Mouse (Mus musculus): ENCODE results near the gene Disc1. TPM values are rescaled to one million over a fixed set of nuclear protein-coding genes. Genes with fewer than 3 reads are reported as not detected.

Disc1 gene
- polyA plus RNA-seq, 1 experiment, result 0.28 TPM

GRCm38 (mm10) chr8:125272089-125272866 lies 218.3 kb downstream of the Disc1 start:
- Histone ChIP-seq H3K36me3 (ENCODE audit: control insufficient read depth, insufficient read depth, low read length) (no peaks in the 10 kb centered on the region), H3K4me1 (ENCODE audit: control insufficient read depth, insufficient read depth, insufficient read length, low read length) (peaks cover 22% of the 10 kb centered on the region; the same call in 1 of the 2 replicates), H3K4me3 (ENCODE audit: low read depth, low read length) (no peak overlapping the region), H3K27ac (ENCODE audit: insufficient read depth, low read depth, low read length) (peak overlapping the region; percentile 84), H3K27me3 (ENCODE audit: control insufficient read depth, insufficient read depth, low read length) (no peaks in the 10 kb centered on the region)
- TF ChIP-seq CTCF (IDR thresholded peaks at IDR 0.05; ENCODE audit: extremely low read depth, insufficient read length, insufficient replicate concordance, low read depth, low read length) (no peak), POLR2A (IDR thresholded peaks at IDR 0.05; ENCODE audit: low read depth, low read length) (no peak)
- 18% methylated on average over 13 of the region's 13 CpGs for WGBS

GRCm38 (mm10) chr8:125277071-125277682 lies 223.2 kb downstream of the Disc1 start:
- H3K27ac ChIP-seq (ENCODE audit: insufficient read depth, low read depth, low read length), result no peak overlapping the region
- 74% methylated on average over 11 of the region's 11 CpGs for WGBS
- no peaks in the 10 kb centered on the region for H3K27me3 ChIP-seq (ENCODE audit: control insufficient read depth, insufficient read depth, low read length)
- no peak overlapping the region for H3K4me3 ChIP-seq (ENCODE audit: low read depth, low read length)
- no peak for TF ChIP-seq CTCF (IDR thresholded peaks at IDR 0.05; ENCODE audit: extremely low read depth, insufficient read length, insufficient replicate concordance, low read depth, low read length)
- TF ChIP-seq POLR2A (IDR thresholded peaks at IDR 0.05; ENCODE audit: low read depth, low read length), result no peak
- H3K36me3 ChIP-seq (ENCODE audit: control insufficient read depth, insufficient read depth, low read length), result no peaks in the 10 kb centered on the region
- peaks cover 1% of the 10 kb centered on the region; the same call in 1 of the 2 replicates for H3K4me1 ChIP-seq (ENCODE audit: control insufficient read depth, insufficient read depth, insufficient read length, low read length)

- WGBS, result 93% methylated on average over 2 of the region's 2 CpGs
- Histone ChIP-seq H3K27ac (ENCODE audit: insufficient read depth, low read depth, low read length) (no peak overlapping the region), H3K27me3 (ENCODE audit: control insufficient read depth, insufficient read depth, low read length) (no peaks in the 10 kb centered on the region), H3K4me1 (ENCODE audit: control insufficient read depth, insufficient read depth, insufficient read length, low read length) (no peaks in the 10 kb centered on the region), H3K36me3 (ENCODE audit: control insufficient read depth, insufficient read depth, low read length) (no peaks in the 10 kb centered on the region), H3K4me3 (ENCODE audit: low read depth, low read length) (no peak overlapping the region)
- no peak for TF ChIP-seq CTCF (IDR thresholded peaks at IDR 0.05; ENCODE audit: extremely low read depth, insufficient read length, insufficient replicate concordance, low read depth, low read length)
- TF ChIP-seq POLR2A (IDR thresholded peaks at IDR 0.05; ENCODE audit: low read depth, low read length), result no peak
These were observed 225.2 kb downstream of the Disc1 start for GRCm38 (mm10) chr8:125279156-125279555.

GRCm38 (mm10) chr8:125279892-125280291 lies 225.9 kb downstream of the Disc1 start:
- TF ChIP-seq CTCF (IDR thresholded peaks at IDR 0.05; ENCODE audit: extremely low read depth, insufficient read length, insufficient replicate concordance, low read depth, low read length), result no peak
- no peak for TF ChIP-seq POLR2A (IDR thresholded peaks at IDR 0.05; ENCODE audit: low read depth, low read length)
- 97% methylated on average over 4 of the region's 4 CpGs for WGBS

GRCm38 (mm10) chr8:125282531-125282930 lies 228.5 kb downstream of the Disc1 start:
- TF ChIP-seq CTCF (IDR thresholded peaks at IDR 0.05; ENCODE audit: extremely low read depth, insufficient read length, insufficient replicate concordance, low read depth, low read length), result no peak
- TF ChIP-seq POLR2A (IDR thresholded peaks at IDR 0.05; ENCODE audit: low read depth, low read length), result no peak
- Histone ChIP-seq H3K4me3 (ENCODE audit: low read depth, low read length) (no peak overlapping the region), H3K27me3 (ENCODE audit: control insufficient read depth, insufficient read depth, low read length) (no peaks in the 10 kb centered on the region), H3K4me1 (ENCODE audit: control insufficient read depth, insufficient read depth, insufficient read length, low read length) (peaks cover 4% of the 10 kb centered on the region; the same call in 1 of the 2 replicates), H3K27ac (ENCODE audit: insufficient read depth, low read depth, low read length) (no peak overlapping the region), H3K36me3 (ENCODE audit: control insufficient read depth, insufficient read depth, low read length) (no peaks in the 10 kb centered on the region)
- 71% methylated on average over 7 of the region's 7 CpGs for WGBS

More at GRCm38 (mm10) chr8:125279892-125280291, 225.9 kb downstream of the Disc1 start:
- Histone ChIP-seq H3K27ac (ENCODE audit: insufficient read depth, low read depth, low read length) (no peak overlapping the region), H3K4me1 (ENCODE audit: control insufficient read depth, insufficient read depth, insufficient read length, low read length) (no peaks in the 10 kb centered on the region), H3K36me3 (ENCODE audit: control insufficient read depth, insufficient read depth, low read length) (no peaks in the 10 kb centered on the region), H3K27me3 (ENCODE audit: control insufficient read depth, insufficient read depth, low read length) (no peaks in the 10 kb centered on the region), H3K4me3 (ENCODE audit: low read depth, low read length) (no peak overlapping the region)

GRCm38 (mm10) chr8:125283542-125283941 lies 229.5 kb downstream of the Disc1 start:
- H3K36me3 ChIP-seq (ENCODE audit: control insufficient read depth, insufficient read depth, low read length), result no peaks in the 10 kb centered on the region
- 82% methylated on average over 6 of the region's 6 CpGs for WGBS
- TF ChIP-seq POLR2A (IDR thresholded peaks at IDR 0.05; ENCODE audit: low read depth, low read length), result no peak
- TF ChIP-seq CTCF (IDR thresholded peaks at IDR 0.05; ENCODE audit: extremely low read depth, insufficient read length, insufficient replicate concordance, low read depth, low read length), result no peak
- peaks cover 6% of the 10 kb centered on the region for H3K4me1 ChIP-seq (ENCODE audit: control insufficient read depth, insufficient read depth, insufficient read length, low read length)
- H3K27me3 ChIP-seq (ENCODE audit: control insufficient read depth, insufficient read depth, low read length), result no peaks in the 10 kb centered on the region
- H3K4me3 ChIP-seq (ENCODE audit: low read depth, low read length), result no peak overlapping the region
- no peak overlapping the region for H3K27ac ChIP-seq (ENCODE audit: insufficient read depth, low read depth, low read length)

GRCm38 (mm10) chr8:125284875-125285274 lies 230.9 kb downstream of the Disc1 start:
- H3K27ac ChIP-seq (ENCODE audit: insufficient read depth, low read depth, low read length), result no peak overlapping the region
- TF ChIP-seq CTCF (IDR thresholded peaks at IDR 0.05; ENCODE audit: extremely low read depth, insufficient read length, insufficient replicate concordance, low read depth, low read length) (no peak), POLR2A (IDR thresholded peaks at IDR 0.05; ENCODE audit: low read depth, low read length) (no peak)
- no peaks in the 10 kb centered on the region for H3K36me3 ChIP-seq (ENCODE audit: control insufficient read depth, insufficient read depth, low read length)
- peaks cover 6% of the 10 kb centered on the region for H3K4me1 ChIP-seq (ENCODE audit: control insufficient read depth, insufficient read depth, insufficient read length, low read length)
- no peak overlapping the region for H3K4me3 ChIP-seq (ENCODE audit: low read depth, low read length)
- no peaks in the 10 kb centered on the region for H3K27me3 ChIP-seq (ENCODE audit: control insufficient read depth, insufficient read depth, low read length)
- 80% methylated on average over 4 of the region's 4 CpGs for WGBS

Measured in small intestine, adult 2 months (tissue).